Mouse (Mus musculus): Measurements from ENCODE around the gene Csn3. TPM values are rescaled to one million over a fixed set of nuclear protein-coding genes. Genes with fewer than 3 reads are reported as not detected.

Csn3 gene
- not detected for total RNA-seq (2022)

DNA sequence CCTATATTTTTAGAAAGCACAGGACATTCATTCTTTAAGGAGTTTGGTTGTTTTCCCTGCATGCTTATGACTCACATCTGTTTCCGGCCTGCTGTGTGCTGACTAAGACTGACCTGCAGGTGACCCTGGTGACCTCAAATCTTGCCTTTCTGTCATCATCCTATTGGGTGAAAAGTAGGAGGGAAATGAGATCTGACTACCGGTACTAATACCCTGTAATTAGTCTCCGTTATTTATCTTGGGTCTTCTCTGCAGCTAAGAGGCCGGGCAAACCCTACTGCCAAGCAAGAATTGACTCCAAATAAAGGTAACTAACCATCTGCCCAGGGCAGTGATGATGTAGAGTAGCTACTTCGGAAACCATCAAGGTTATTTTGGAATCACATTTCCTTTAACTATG, at the start of gene Csn3:
Csn3 (plus strand) TSS at position 208 of the 400 bp plus-strand sequence.
- DNase-seq (ENCODE audit: low spot score): no peak

DNA sequence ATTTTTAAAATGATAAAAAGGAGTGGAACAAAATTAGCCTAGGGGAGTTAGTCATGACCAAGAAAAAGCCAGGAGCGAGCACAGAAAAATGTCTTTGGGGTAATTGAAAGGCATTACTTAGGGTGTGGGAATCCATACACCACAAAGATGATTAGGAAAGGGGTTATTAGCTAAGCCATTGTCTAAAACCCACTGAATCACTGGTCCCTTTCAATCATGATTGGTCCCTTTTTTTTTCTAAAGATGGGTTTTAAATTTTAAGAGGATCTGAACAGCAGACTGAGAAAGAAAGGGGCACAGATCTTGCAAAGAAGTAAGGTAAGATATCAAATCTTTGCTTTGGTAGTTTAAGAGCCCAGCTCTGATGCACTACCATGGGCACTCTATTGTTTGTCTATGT, 40.6 kb upstream of the Csn3 start, which contains the start of gene Odam:
Odam (plus strand) TSS at position 301 of the 400 bp plus-strand sequence.
- no peak for DNase-seq (ENCODE audit: low spot score)

DNA sequence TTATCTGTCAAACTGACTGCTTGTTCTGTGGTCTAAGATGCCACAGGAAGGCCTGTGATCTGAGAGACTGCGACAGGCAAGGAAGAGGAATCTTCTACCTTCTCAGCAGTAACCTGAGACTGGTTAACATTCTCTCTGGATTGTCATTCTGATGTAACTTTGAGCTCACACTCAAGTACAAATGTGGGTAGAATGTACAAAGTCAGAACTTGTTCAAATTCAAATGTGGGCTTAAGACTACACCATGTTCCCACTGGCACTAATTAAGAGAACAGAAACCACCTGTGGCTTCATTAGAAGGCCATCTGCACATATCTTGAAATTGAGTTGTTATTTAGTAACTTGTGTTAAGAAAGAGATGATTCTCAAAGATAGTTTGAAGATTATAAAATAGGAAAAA, 6.2 kb downstream of the Csn3 start:
- no peak for DNase-seq (ENCODE audit: low spot score)

DNA sequence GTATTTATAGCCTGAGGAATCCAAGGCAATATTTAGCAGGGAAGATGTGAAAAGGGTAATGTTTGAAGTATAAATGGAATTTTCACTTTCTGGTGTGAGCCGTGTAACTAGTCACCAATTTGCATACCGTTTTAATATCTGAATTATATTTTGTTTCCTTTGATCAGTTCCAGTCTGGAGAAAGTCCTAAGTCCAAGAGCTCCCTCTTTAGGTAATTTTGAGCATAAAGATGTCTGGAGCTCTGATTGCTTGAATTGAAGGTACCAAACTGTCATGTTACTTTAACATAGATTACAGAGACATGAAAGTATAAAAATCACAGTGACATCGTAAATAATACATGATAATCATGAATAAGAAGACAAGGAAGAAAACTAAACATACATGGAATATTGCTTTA, 15.4 kb downstream of the Csn3 start:
- no peak for DNase-seq (ENCODE audit: low spot score)

DNA sequence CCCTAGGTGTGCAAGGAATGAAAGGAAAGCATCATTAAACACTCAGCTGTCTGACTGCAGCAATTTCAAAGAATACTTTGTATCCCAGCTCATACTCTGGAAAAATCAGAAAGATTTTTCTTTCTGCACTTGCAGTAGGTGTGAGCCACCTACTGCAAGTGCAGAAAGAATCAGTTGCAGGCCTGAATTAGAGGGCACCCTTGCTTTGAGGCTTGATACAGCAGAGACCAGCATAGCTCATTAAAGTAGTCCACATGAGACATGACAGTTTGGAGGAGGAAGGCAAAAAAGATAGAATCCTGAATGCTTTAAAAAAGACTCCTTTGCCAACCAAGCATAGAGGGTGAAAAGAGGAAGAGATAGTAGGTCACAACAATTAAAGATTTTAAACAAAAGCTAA, 17.1 kb downstream of the Csn3 start:
- no peak for DNase-seq (ENCODE audit: low spot score)

DNA sequence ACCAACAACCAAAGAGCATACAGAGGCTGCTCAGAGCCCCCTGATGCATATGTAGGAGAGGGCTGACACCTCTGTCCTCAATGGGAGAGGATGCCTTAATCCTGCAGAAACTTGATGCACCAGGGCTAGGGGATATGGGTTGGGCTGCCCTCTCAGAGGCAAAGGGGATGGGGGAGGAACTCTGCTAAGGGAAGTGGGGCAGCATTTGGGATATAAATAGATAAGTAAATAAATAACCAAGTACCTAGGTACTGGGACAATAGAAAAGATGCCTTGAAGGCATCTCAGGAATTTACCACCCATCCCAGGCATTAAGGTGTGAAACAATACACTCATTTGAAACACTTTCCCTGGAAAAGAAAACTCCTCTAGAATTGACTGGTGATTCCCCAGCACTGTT, 26.5 kb downstream of the Csn3 start:
- DNase-seq (ENCODE audit: low spot score): no peak

DNA sequence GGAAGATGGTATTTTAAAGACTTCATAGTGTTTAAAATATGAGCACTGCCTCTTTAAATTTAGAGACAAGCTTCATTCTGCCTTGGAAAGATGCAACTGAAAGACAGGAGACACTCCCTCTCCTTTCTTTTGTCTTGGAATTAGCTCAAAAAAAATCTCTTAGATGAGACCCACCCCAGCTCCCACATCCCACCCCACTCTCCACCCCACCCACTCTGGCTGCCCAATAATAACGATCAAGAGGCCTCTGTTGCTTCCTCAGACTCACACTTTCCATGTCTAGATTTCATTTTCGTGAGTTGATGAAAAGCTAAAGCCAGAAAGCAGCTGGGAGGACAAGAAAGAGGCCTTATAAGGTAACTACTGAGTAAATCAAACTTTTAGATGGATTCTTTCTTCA, 43.8 kb downstream of the Csn3 start, which contains the start of the genes 2310003L06Rik and Gm28434:
2310003L06Rik (plus strand) TSS at position 259 of the 400 bp plus-strand sequence.
Gm28434 (plus strand) TSS at position 317 of the 400 bp plus-strand sequence.
- no peak for DNase-seq (ENCODE audit: low spot score)

DNA sequence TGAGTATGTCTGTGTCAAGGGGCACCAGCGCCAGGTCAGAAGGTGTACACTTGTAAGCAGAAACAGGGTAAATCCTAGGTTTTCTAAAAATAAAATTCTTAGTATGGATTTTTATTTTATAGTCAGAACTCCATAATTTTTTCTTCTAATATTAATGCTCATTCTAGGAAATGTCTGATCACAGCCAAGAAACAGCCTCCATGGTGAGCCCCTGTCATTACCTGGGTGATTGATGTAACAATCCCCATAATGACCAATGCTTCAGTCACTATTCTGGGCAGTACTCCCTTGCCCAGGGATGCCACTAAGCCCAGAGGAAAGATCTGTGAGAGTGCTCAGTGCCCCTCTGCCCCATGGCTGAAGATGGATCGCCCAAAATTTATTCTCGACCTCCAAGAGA, 53.8 kb downstream of the Csn3 start, which contains the start of gene Cabs1:
Cabs1 (plus strand) TSS at position 301 of the 400 bp plus-strand sequence.
- no peak for DNase-seq (ENCODE audit: low spot score)

Other genes starting within 250 kb of the Csn3 start
- not detected for gene Csn2, start 225.9 kb upstream of the Csn3 start, total RNA-seq (2022)
- not detected for gene Csn1s2a, start 151.0 kb upstream of the Csn3 start, total RNA-seq (2022)
- gene Csn1s2b, start 117.5 kb upstream of the Csn3 start, total RNA-seq (2022): not detected
- not detected for gene Prr27, start 99.9 kb upstream of the Csn3 start, total RNA-seq (2022)
- not detected for gene Odam, start 40.5 kb upstream of the Csn3 start, total RNA-seq (2022)
- not detected for gene 2310003L06Rik, start 43.9 kb downstream of the Csn3 start, total RNA-seq (2022)
- gene Gm28434, start 43.9 kb downstream of the Csn3 start, total RNA-seq (2022): not detected
- not detected for gene Cabs1, start 53.9 kb downstream of the Csn3 start, total RNA-seq (2022)
- not detected for gene Smr3a, start 77.0 kb downstream of the Csn3 start, total RNA-seq (2022)
- gene Smr2, start 161.0 kb downstream of the Csn3 start, total RNA-seq (2022): not detected
- not detected for gene Gm11116, start 186.0 kb downstream of the Csn3 start, total RNA-seq (2022)
- gene Gm11115, start 228.5 kb downstream of the Csn3 start, total RNA-seq (2022): not detected

Measured in heart, adult 8-10 months (tissue).